Mouse (Mus musculus): ENCODE results near the gene Gm5485. TPM values are rescaled to one million over a fixed set of nuclear protein-coding genes. Genes with fewer than 3 reads are reported as not detected.

Gene Gm5485
- polyA plus RNA-seq, 1 experiment from 2014 or later: not detected

- Histone ChIP-seq H3K36me3 (no peaks in the 10 kb centered on the region), H3K27ac (replicated peaks) (no peak overlapping the region), H3K27me3 (replicated peaks) (no peaks in the 10 kb centered on the region), H3K4me3 (replicated peaks) (no peak overlapping the region), H3K4me2 (no peak overlapping the region), H3K9ac (replicated peaks) (no peak overlapping the region), H3K9me3 (replicated peaks) (no peaks in the 10 kb centered on the region), H3K4me1 (peaks cover 6% of the 10 kb centered on the region; the same call in 1 of the 2 replicates)
- no peak for ATAC-seq (ENCODE audit: low FRiP score)
- 61% methylated on average over 3 of the region's 3 CpGs for WGBS
Measured at GRCm38 (mm10) chr16:48410125-48410524, 2.1 kb downstream of the Gm5485 start.

- H3K9me3 ChIP-seq (replicated peaks): no peaks in the 10 kb centered on the region
- no peak for ATAC-seq (ENCODE audit: low FRiP score)
- H3K4me3 ChIP-seq (replicated peaks): no peak overlapping the region
- peaks cover 6% of the 10 kb centered on the region; the same call in 1 of the 2 replicates for H3K4me1 ChIP-seq
- WGBS: 59% methylated on average over 7 of the region's 7 CpGs
- no peaks in the 10 kb centered on the region for H3K36me3 ChIP-seq
- H3K9ac ChIP-seq (replicated peaks): no peak overlapping the region
- no peak overlapping the region for H3K27ac ChIP-seq (replicated peaks)
- H3K27me3 ChIP-seq (replicated peaks): no peaks in the 10 kb centered on the region
- no peak overlapping the region for H3K4me2 ChIP-seq
Measured at GRCm38 (mm10) chr16:48409580-48409979, 2.6 kb downstream of the Gm5485 start.

DNA sequence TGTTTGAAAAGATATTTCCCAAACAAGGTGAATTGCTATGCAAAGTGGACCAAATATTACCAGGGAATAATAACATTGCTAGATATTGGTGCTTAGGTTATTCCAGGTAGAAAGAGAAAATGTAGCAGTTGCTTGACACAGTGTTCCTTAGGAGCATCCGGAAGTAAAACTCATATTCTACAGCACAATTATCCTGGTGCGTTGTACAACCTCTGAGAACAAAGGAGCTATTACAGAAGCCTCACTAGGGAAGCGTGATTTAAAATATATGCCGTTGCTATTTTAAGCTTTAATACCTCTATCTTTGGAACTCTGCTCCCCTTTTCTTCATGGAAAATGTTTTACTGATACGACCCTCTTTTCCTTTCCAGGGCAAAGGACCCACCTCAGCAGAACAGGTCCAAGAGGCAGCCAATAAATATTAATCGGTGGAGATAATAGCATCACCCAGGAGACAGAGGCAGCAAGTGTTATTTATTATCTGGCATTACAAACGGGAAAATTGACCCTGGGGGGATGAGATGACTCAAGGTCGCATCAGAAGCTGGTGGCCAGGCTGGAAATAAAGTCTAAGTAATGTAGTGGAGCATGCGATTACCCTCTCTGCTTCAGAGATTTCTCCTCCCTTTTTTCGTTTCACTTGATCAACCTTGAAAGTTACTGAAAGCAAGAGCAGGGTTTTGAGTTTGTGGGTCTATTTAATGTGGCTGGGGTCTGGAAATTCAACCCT is 6.4 kb downstream of the Gm5485 start:
- Histone ChIP-seq H3K36me3 (no peaks in the 10 kb centered on the region), H3K4me1 (peaks cover 6% of the 10 kb centered on the region; the same call in 1 of the 2 replicates), H3K4me3 (replicated peaks) (no peak overlapping the region), H3K27me3 (replicated peaks) (no peaks in the 10 kb centered on the region), H3K9ac (replicated peaks) (no peak overlapping the region), H3K27ac (replicated peaks) (no peak overlapping the region), H3K4me2 (no peak overlapping the region), H3K9me3 (replicated peaks) (no peaks in the 10 kb centered on the region)
- WGBS: 34% methylated on average over 10 of the region's 10 CpGs
- ATAC-seq (ENCODE audit: low FRiP score): peak; percentile 72; the same call in 1 of the 2 replicates

- Histone ChIP-seq H3K27ac (replicated peaks) (no peak overlapping the region), H3K4me2 (no peak overlapping the region), H3K4me3 (replicated peaks) (no peak overlapping the region), H3K9me3 (replicated peaks) (no peaks in the 10 kb centered on the region), H3K9ac (replicated peaks) (no peak overlapping the region), H3K4me1 (peaks cover 6% of the 10 kb centered on the region; the same call in 1 of the 2 replicates), H3K36me3 (no peaks in the 10 kb centered on the region), H3K27me3 (replicated peaks) (no peaks in the 10 kb centered on the region)
- ATAC-seq (ENCODE audit: low FRiP score): no peak
Measured at GRCm38 (mm10) chr16:48404009-48404408, 8.2 kb downstream of the Gm5485 start.

GRCm38 (mm10) chr16:48403423-48403822 is 8.8 kb downstream of the Gm5485 start:
- H3K4me2 ChIP-seq: no peak overlapping the region
- H3K9me3 ChIP-seq (replicated peaks): no peaks in the 10 kb centered on the region
- H3K4me3 ChIP-seq (replicated peaks): no peak overlapping the region
- H3K4me1 ChIP-seq: peaks cover 6% of the 10 kb centered on the region; the same call in 1 of the 2 replicates
- H3K27me3 ChIP-seq (replicated peaks): no peaks in the 10 kb centered on the region
- 91% methylated on average over 3 of the region's 3 CpGs for WGBS
- no peak for ATAC-seq (ENCODE audit: low FRiP score)
- H3K9ac ChIP-seq (replicated peaks): no peak overlapping the region
- no peaks in the 10 kb centered on the region for H3K36me3 ChIP-seq
- no peak overlapping the region for H3K27ac ChIP-seq (replicated peaks)

DNA sequence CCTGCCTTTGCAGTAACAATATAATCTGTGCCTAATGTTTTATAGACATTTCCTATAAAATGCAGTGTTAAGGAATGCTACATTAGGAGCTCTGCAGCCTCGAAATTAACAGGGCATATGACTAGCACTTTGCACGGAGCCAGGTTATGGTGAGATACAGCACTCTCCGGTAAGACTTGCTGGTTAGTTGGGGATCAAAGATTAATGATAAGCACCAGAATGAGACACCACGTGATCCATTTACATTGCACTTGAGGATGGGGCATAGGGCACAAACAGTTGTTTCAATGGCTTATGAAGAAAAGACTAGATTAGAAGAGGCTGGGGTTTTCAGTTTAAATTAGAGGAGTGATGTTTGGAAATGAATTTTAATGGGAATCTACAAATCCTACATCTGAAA is 9.3 kb downstream of the Gm5485 start:
- no peak overlapping the region for H3K4me2 ChIP-seq
- H3K9me3 ChIP-seq (replicated peaks): no peaks in the 10 kb centered on the region
- no peaks in the 10 kb centered on the region for H3K36me3 ChIP-seq
- 76% methylated on average over 4 of the region's 4 CpGs for WGBS
- H3K4me1 ChIP-seq: peaks cover 6% of the 10 kb centered on the region; the same call in 1 of the 2 replicates
- no peaks in the 10 kb centered on the region for H3K27me3 ChIP-seq (replicated peaks)
- no peak overlapping the region for H3K27ac ChIP-seq (replicated peaks)
- ATAC-seq (ENCODE audit: low FRiP score): no peak
- H3K9ac ChIP-seq (replicated peaks): no peak overlapping the region
- H3K4me3 ChIP-seq (replicated peaks): no peak overlapping the region

DNA sequence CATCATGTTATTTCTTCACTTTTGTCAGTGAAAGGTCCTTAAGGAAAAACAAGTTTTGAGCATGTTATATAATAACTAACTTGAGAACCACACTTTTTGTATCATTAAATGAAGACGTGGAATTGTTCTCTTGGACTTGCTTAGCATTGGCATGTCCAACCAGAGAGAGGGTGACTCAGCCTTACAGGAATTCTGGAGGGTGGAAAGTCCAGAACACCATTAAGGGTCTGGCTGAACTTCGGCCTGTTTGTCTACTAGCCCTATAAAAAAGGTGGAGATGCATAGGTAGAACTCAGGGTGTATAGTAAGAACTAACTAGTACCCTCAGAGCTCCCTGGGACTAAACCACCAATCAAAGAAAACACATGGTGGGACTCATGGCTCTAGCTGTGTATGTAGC is 16.9 kb downstream of the Gm5485 start:
- Histone ChIP-seq H3K4me3 (replicated peaks) (no peak overlapping the region), H3K27me3 (replicated peaks) (no peaks in the 10 kb centered on the region)
- no peak for ATAC-seq (ENCODE audit: low FRiP score)

GRCm38 (mm10) chr16:48386982-48387381 is 25.2 kb downstream of the Gm5485 start:
- no peaks in the 10 kb centered on the region for H3K27me3 ChIP-seq (replicated peaks)
- no peaks in the 10 kb centered on the region for H3K4me1 ChIP-seq
- H3K9me3 ChIP-seq (replicated peaks): no peaks in the 10 kb centered on the region
- no peak overlapping the region for H3K4me2 ChIP-seq
- 77% methylated on average over 2 of the region's 2 CpGs for WGBS
- no peak overlapping the region for H3K4me3 ChIP-seq (replicated peaks)
- no peak for ATAC-seq (ENCODE audit: low FRiP score)
- H3K36me3 ChIP-seq: no peaks in the 10 kb centered on the region
- H3K27ac ChIP-seq (replicated peaks): no peak overlapping the region
- no peak overlapping the region for H3K9ac ChIP-seq (replicated peaks)

More for the DNA sequence above, 16.9 kb downstream of the Gm5485 start:
- Histone ChIP-seq H3K9me3 (replicated peaks) (no peaks in the 10 kb centered on the region), H3K4me2 (no peak overlapping the region), H3K36me3 (no peaks in the 10 kb centered on the region), H3K9ac (replicated peaks) (no peak overlapping the region), H3K4me1 (no peaks in the 10 kb centered on the region), H3K27ac (replicated peaks) (no peak overlapping the region)
- 91% methylated on average over 2 of the region's 2 CpGs for WGBS

- Histone ChIP-seq H3K9me3 (replicated peaks) (no peaks in the 10 kb centered on the region), H3K9ac (replicated peaks) (no peak overlapping the region), H3K36me3 (no peaks in the 10 kb centered on the region), H3K4me1 (no peaks in the 10 kb centered on the region), H3K4me3 (replicated peaks) (no peak overlapping the region), H3K27ac (replicated peaks) (no peak overlapping the region), H3K4me2 (no peak overlapping the region), H3K27me3 (replicated peaks) (no peaks in the 10 kb centered on the region)
- ATAC-seq (ENCODE audit: low FRiP score): no peak
- 85% methylated on average over 3 of the region's 3 CpGs for WGBS
Measured at GRCm38 (mm10) chr16:48383582-48384257, 28.5 kb downstream of the Gm5485 start.

DNA sequence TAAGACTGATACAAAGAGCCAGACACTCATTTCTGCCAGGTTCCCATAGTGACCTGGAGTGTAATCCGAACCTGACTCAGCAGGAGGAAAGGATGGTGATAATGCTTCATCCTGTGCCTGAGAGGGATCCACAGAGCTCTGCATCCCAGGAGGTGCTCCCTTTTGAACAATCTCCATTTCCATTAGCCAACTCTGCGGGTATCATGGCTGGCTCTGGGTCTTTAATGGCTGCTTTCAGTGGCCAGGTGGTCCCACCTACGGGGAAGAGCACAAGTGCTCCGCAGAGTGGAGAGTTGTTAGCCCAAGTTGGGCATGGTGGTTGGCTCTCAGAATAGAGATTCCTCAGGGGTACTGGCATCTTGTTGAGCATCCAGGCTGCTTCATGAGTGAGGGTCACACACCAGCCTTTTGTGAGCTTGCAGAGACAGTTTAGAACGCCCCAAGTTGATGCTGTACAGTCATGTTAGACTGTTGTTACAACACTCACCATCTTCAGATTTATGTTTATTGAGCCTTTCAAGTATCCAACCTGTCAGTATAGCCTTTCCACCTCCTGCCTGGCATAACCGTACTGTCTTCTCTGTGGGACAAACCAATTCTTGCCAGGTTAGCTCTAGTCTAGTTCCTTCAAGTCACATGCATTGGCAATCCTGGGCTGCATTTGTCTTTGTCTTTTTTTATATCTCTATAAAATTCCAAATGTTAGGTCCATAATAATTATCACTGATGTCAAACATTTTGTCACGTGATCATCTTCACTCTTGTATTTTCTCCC is 38.3 kb downstream of the Gm5485 start:
- Histone ChIP-seq H3K9ac (replicated peaks) (no peak overlapping the region), H3K4me1 (no peaks in the 10 kb centered on the region), H3K27me3 (replicated peaks) (no peaks in the 10 kb centered on the region), H3K4me2 (no peak overlapping the region), H3K9me3 (replicated peaks) (no peaks in the 10 kb centered on the region), H3K36me3 (no peaks in the 10 kb centered on the region), H3K4me3 (replicated peaks) (no peak overlapping the region), H3K27ac (replicated peaks) (no peak overlapping the region)
- 85% methylated on average over 7 of the region's 7 CpGs for WGBS
- ATAC-seq (ENCODE audit: low FRiP score): no peak

DNA sequence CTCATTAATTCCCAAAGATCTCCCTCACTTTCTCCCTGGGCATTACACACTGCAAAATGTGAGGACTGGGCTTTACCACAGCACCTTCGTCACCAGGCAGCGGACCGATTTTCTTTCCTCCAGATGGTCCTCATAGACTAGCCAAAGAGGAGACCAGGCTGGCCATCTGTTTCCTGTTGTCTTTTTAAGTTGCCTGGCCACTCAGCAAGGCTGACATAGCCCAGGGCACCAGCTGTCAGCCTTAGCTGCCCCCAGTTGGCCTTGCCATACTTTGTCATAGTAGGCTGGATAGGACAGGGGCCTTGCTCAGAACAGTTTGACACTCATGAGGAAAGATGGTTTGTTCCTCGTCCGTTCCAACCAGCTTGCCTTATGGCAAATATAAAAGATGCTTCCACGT is 39.8 kb downstream of the Gm5485 start:
- Histone ChIP-seq H3K27ac (replicated peaks) (no peak overlapping the region), H3K9me3 (replicated peaks) (no peaks in the 10 kb centered on the region), H3K9ac (replicated peaks) (no peak overlapping the region), H3K4me3 (replicated peaks) (no peak overlapping the region), H3K4me2 (no peak overlapping the region), H3K27me3 (replicated peaks) (no peaks in the 10 kb centered on the region), H3K4me1 (no peaks in the 10 kb centered on the region), H3K36me3 (no peaks in the 10 kb centered on the region)
- no peak for ATAC-seq (ENCODE audit: low FRiP score)
- 83% methylated on average over 6 of the region's 6 CpGs for WGBS

Data from neural tube, embryonic 15.5 days (tissue).